Mouse (Mus musculus) MEL (cell line): ENCODE data around the gene Erf.

Experiments
- CTCF ChIP-seq, 3 experiments: IDR thresholded peaks in 2 of 3; conservative IDR thresholded peaks in 1 of 3; 2 replicates each; pipeline ENCODE4 v1.5.1; 2011 to 2012; ENCODE audit warnings: low read length in 3 of 3, low read depth in 2 of 3, mild to moderate bottlenecking in 2 of 3, improper control_type of control experiment in 1 of 3, inconsistent platforms in 1 of 3, mixed read lengths in 1 of 3, moderate library complexity in 1 of 3; ENCODE audit not compliant: control insufficient read depth in 1 of 3, insufficient read depth in 1 of 3, poor library complexity in 1 of 3, severe bottlenecking in 1 of 3
- E2F4 ChIP-seq: IDR thresholded peaks from 2 replicates; pipeline ENCODE4 v1.6.1; 2011; ENCODE audit warnings: low read depth, low read length, improper control_type of control experiment, borderline replicate concordance
- EP300 ChIP-seq, 2 experiments: IDR thresholded peaks; 2 replicates each; pipeline ENCODE4 v1.6.1; 2011; ENCODE audit warnings: improper control_type of control experiment in 2 of 2, low read length in 2 of 2, low read depth in 1 of 2, mild to moderate bottlenecking in 1 of 2
- MEF2A ChIP-seq: IDR thresholded peaks from 2 replicates; pipeline ENCODE4 v1.6.1; 2014; ENCODE audit warnings: low read depth, mild to moderate bottlenecking, inconsistent platforms, low read length, improper control_type of control experiment; ENCODE audit not compliant: poor library complexity, insufficient replicate concordance, severe bottlenecking; ENCODE audit errors: extremely low read depth
- POLR2AphosphoS2 ChIP-seq: IDR thresholded peaks from 2 replicates; pipeline ENCODE4 v1.6.1; 2011; ENCODE audit warnings: low read length, improper control_type of control experiment
- SIN3A ChIP-seq: IDR thresholded peaks from 2 replicates; pipeline ENCODE4 v1.6.1; 2012; ENCODE audit warnings: low read length, improper control_type of control experiment, inconsistent platforms
- ZMIZ1 ChIP-seq: IDR thresholded peaks from 2 replicates; pipeline ENCODE4 v1.6.1; 2012; ENCODE audit warnings: low read depth, mild to moderate bottlenecking, inconsistent platforms, low read length, improper control_type of control experiment, moderate library complexity

DNA sequence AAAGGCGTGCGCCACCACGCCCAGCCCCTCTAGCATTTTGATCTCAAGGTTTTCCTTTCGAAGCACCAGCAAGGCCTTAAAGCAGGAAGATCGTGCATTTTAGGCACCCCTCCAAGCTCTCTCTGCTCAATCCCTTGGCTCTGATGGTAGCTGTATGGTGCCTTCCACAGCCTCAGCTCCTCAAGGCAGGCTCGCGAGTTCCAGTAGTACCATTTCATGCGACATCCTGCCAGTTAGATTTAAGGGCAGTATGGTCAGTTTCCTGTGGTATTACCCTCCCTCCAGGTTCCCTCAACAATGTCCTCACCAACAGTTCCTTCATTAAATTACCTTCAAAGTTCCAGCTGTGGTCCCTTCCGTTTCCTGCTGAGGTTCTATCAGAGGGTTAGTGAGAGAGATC is 54.5 kb downstream of the Erf start:
- TF ChIP-seq CTCF (IDR thresholded peaks at IDR 0.05 in 2 of 3, conservative IDR thresholded peaks at IDR 0.05 in 1 of 3; ENCODE audit: control insufficient read depth in 1 of 3, insufficient read depth in 1 of 3, low read depth in 2 of 3, low read length in 3 of 3, poor library complexity in 1 of 3, severe bottlenecking in 1 of 3) (no peak), SIN3A (no peak), ZMIZ1 (no peak), MEF2A (no peak), E2F4 (no peak), EP300 (IDR thresholded peaks at IDR 0.05; ENCODE audit: low read depth in 1 of 2, low read length in 2 of 2) (no peak), POLR2AphosphoS2 (no peak)
